Mouse (Mus musculus) E14TG2a.4 (cell line): Measurements from ENCODE around the gene Hist1h2ad.
"Not testable (repeated sequence)": the region's sequence is repeated elsewhere in the genome, so short reads cannot be mapped to it uniquely, and the experiment has no call there.

ENCODE experiments used
- H3K27me3 ChIP-seq: 2 replicates; pipeline ENCODE4 v1.6.1; 2014; ENCODE audit warnings: low read length, control low read depth; ENCODE audit not compliant: insufficient read depth
- H3K36me3 ChIP-seq: 2 replicates; pipeline ENCODE4 v1.6.1; 2014; ENCODE audit warnings: low read length, control low read depth; ENCODE audit not compliant: insufficient read depth
- H3K4me1 ChIP-seq: replicated peaks from 2 replicates; pipeline ENCODE4 v1.6.1; 2014; ENCODE audit warnings: low read depth, low read length, control low read depth
- H3K4me3 ChIP-seq: replicated peaks from 2 replicates; pipeline ENCODE4 v1.5.1; 2014; ENCODE audit warnings: mild to moderate bottlenecking, low read length
- H3K9me3 ChIP-seq: 2 replicates; pipeline ENCODE4 v1.6.1; 2014; ENCODE audit warnings: low read length, control low read depth
- CTCF ChIP-seq: conservative IDR thresholded peaks from 2 replicates; pipeline ENCODE4 v1.5.1; 2014; ENCODE audit warnings: low read length
- NANOG ChIP-seq: IDR thresholded peaks from 2 replicates; pipeline ENCODE4 v1.6.1; 2014; ENCODE audit warnings: borderline replicate concordance, low read length, mixed read lengths
- POU5F1 ChIP-seq: IDR thresholded peaks from 2 replicates; pipeline ENCODE4 v1.6.1; 2014; ENCODE audit warnings: low read length, borderline replicate concordance

The Hist1h2ad gene

DNA sequence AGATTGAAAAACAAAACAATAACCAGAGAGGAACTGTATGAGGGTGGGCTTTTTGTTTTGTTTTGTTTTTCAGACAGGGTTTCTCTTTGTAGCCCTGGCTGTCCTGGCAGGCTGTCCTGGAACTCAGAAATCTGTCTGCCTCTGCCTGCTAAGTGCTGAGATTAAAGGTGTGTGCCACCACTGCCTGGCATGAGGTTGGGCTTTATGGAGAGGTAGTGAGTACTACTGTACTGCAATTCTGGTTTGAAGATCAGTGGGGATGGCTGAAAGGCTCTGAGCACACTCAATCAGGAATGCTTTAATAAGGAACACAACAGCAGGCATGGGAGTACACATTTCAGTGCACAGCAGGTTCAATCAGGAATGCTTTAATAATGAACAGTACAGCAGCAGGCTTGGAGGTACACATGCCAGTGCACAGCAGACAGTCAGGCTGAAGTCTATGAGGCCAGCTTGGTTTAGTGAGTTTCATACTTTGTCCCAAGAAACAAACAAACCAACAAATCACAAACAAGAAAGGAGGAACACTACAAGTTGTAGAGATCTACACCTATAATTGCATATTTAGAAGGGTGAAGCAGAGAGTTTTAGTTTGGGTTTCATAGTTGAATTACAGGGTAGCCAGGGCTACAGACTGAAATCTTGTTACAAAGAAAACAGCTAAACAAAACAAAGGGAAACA is 9.3 kb downstream of the Hist1h2ad start:
- TF ChIP-seq NANOG: no peak
- Histone ChIP-seq H3K4me3 (peak overlapping the region; percentile 80; the same call in 1 of the 2 replicates), H3K9me3 (no peaks in the 10 kb centered on the region), H3K36me3 (no peaks in the 10 kb centered on the region), H3K4me1 (peaks cover 53% of the 10 kb centered on the region), H3K27me3 (no peaks in the 10 kb centered on the region)

DNA sequence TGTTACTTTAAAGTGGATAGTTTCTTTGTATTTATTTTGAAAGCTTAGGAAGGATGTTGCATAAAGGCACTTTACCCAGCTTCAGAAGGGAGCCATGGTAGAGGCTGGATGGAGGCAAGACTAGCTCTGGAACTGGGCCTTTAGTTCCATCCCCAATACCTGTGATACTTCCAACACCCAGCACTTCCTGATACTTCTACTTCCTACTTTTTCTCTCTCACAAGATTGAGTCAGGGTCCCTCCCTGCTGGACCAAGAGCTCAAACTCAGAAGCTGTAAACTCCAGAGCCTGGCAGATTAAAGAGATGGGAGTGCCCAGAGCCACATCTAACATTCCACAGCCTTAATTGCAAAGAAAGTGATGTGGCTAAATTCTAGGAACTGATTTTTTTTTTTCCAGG is 10.2 kb downstream of the Hist1h2ad start:
- TF ChIP-seq NANOG (no peak), POU5F1 (no peak), CTCF (no peak)
- no peaks in the 10 kb centered on the region for H3K9me3 ChIP-seq
- no peaks in the 10 kb centered on the region for H3K36me3 ChIP-seq
- H3K4me1 ChIP-seq: peaks cover 61% of the 10 kb centered on the region
- peak overlapping the region; percentile 70 for H3K4me3 ChIP-seq
- H3K27me3 ChIP-seq: no peaks in the 10 kb centered on the region

DNA sequence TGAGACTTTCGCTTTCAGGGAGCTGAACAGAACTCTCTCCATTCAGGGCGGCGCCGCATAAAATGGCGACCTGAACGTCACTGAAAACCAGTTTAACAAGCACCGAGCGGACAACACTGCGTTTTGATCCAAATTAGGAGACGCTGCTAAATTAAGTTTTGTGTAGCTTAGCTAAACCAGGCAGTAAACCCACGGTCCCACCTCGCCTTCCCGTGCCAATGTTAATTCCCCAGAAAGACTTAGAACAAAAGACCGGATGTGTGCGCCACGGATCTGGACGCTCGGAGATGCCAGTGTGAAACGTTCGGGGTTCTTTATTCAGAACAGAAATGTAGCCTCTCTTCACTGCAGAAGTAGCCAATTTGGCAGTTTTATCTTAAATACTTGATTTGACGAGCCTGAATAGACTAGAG is 10.9 kb downstream of the Hist1h2ad start:
- H3K9me3 ChIP-seq: no peaks in the 10 kb centered on the region
- TF ChIP-seq CTCF (no peak), NANOG (no peak), POU5F1 (no peak)
- peak overlapping the region; percentile 70 for H3K4me3 ChIP-seq
- H3K4me1 ChIP-seq: peaks cover 61% of the 10 kb centered on the region
- no peaks in the 10 kb centered on the region for H3K27me3 ChIP-seq
- H3K36me3 ChIP-seq: no peaks in the 10 kb centered on the region

DNA sequence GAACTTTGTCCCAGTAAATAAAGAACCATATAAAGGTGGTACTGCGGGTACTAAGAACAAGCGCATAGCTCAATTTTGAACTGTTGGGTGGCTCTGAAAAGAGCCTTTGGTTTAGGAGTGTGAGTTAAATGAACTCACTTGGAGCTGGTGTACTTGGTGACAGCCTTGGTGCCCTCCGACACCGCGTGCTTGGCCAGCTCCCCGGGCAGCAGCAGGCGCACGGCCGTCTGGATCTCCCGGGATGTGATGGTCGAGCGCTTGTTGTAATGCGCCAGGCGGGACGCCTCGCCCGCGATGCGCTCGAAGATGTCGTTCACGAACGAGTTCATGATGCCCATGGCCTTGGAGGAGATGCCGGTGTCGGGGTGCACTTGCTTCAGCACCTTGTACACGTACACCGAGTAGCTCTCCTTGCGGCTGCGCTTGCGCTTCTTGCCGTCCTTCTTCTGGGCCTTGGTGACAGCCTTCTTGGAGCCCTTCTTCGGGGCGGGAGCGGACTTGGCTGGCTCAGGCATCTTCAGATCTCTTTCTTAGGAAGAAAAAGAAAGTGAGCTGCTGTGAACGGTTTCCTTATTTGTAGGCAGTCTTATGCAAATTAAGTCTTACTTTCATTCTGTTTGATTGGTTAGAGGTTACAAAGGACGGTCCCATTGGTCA is 11.4 kb downstream of the Hist1h2ad start:
- not testable (repeated sequence) for H3K9me3 ChIP-seq, H3K36me3 ChIP-seq, H3K27me3 ChIP-seq
- Histone ChIP-seq H3K4me1 (peaks cover 57% of the 10 kb centered on the region), H3K4me3 (peak overlapping the region; percentile 70)

DNA sequence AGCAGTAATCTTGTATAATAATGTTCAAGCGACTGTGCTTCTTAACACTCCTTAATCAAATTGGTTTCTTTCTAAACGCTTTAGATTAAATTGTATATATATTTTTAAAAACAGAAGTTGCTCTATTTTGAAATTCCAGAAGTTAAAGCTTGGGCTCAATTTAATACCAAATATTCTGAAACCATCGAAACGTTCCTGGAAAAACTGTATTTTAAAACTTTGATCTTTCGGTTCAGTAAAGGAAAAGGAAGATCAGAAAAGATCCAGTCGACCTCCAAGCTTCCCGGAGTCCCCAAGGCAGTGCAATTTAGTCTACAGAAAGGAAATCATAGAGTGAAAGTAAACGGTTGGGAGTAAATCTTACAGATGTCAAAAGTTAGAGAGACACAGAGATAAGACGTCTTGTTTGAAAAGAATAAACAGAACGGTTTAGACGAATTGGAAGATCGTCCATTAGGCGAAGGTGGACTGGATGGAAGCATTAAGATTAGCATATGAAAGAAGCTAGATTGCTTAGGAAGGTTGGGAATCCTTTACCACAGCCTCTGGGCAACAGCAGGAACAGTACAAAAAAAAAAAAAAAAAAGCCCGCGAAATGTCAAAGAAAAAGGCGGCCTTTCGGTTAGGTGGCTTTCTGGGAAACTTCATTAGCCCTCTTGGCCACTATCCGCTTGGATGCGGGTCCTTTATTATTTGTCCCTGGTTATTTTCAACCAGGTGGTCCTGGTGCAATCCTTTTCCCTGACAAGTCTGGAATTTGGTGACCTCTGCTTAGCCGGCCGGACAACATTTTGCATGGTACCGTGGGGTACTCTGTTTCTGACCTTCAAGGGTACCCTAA is 12.1 kb downstream of the Hist1h2ad start:
- no peaks in the 10 kb centered on the region for H3K36me3 ChIP-seq
- peaks cover 56% of the 10 kb centered on the region for H3K4me1 ChIP-seq
- peaks cover 8% of the 10 kb centered on the region for H3K9me3 ChIP-seq
- H3K4me3 ChIP-seq: peak overlapping the region; percentile 63
- TF ChIP-seq NANOG: peak; percentile 71
- peak; percentile 42 for TF ChIP-seq POU5F1
- TF ChIP-seq CTCF: no peak
- H3K27me3 ChIP-seq: no peaks in the 10 kb centered on the region

DNA sequence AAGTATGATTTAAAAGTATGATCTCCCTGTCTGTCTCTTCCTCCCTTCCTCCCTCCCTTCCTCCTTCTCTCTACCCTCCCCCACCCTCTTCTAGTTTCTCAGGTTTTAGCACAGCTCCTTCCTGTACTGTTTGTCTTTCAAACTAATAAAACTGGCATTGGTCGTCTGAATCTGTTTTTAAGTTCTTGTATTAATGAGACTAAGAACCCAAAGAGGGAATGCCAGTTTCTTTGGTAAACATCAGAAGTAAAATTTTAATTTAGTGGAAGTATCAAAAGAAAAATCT is 12.7 kb downstream of the Hist1h2ad start:
- Histone ChIP-seq H3K27me3 (no peaks in the 10 kb centered on the region), H3K36me3 (no peaks in the 10 kb centered on the region), H3K4me1 (peaks cover 56% of the 10 kb centered on the region), H3K9me3 (peaks cover 14% of the 10 kb centered on the region), H3K4me3 (peak overlapping the region; percentile 63)
- TF ChIP-seq POU5F1 (no peak), NANOG (no peak), CTCF (no peak)

DNA sequence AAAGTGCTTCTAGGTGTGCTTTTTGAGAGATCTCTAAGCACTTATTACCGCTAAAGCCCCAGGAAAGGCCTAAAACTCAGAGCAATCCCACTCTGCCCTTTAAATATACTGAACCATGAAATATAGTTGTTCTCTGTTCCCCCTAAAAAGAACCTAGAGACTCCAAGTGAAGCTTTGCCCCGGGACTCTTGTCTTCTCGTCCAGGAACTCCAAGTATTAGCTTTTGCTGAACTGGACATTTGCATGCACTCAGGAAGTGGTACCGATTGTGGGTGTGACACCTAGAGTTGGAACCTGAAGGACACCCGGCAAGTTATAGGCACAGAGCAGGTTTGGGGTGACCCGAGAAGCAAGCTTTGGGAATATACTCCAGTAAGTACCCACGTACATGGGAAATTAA is 17.0 kb downstream of the Hist1h2ad start:
- no peaks in the 10 kb centered on the region for H3K27me3 ChIP-seq
- peaks cover 36% of the 10 kb centered on the region for H3K9me3 ChIP-seq
- H3K36me3 ChIP-seq: no peaks in the 10 kb centered on the region
- no peak overlapping the region for H3K4me3 ChIP-seq
- TF ChIP-seq POU5F1: no peak
- no peak for TF ChIP-seq CTCF
- no peak for TF ChIP-seq NANOG
- H3K4me1 ChIP-seq: peaks cover 59% of the 10 kb centered on the region

DNA sequence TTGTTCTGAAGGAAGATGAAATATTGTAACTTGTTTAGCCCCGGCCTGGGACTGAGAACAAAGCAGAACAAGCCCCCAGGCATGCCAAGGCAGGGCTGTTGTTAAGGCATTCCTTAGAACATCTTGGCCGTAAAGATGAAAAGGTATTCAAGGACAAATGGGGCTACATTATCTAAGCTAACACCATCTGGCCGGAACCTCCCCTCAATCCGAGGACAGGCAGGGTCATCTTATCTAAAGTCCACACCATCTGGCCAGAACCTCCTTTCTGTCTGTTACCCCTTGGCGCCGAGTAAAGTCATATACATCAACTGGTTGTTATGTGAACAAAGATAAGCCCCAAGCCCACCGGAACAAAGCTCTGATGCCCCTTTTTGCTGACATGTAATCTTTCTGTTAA is 17.7 kb downstream of the Hist1h2ad start:
- Histone ChIP-seq H3K9me3 (peaks cover 36% of the 10 kb centered on the region), H3K4me1 (peaks cover 61% of the 10 kb centered on the region)
- not testable (repeated sequence) for H3K4me3 ChIP-seq, H3K36me3 ChIP-seq, H3K27me3 ChIP-seq

DNA sequence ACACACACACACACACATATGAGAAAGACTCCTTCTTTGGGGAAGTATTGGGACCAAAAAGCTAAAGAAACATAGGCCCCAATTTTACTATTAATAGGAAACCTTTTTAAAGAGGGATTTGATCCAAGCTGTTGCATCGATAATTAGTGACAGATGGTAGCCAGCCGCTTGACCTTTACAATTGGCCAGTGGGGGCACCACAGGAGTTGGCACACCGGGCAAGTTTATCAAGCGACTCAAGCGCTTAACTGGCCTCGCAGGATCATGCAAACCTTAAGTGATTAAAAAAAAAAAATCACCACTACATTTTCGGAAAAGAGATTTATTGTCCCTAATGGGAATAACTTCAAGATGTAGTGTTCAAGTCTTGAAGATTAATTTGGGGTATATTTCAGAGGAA is 18.4 kb downstream of the Hist1h2ad start:
- Histone ChIP-seq H3K36me3 (no peaks in the 10 kb centered on the region), H3K27me3 (no peaks in the 10 kb centered on the region), H3K4me1 (peaks cover 61% of the 10 kb centered on the region), H3K4me3 (no peak overlapping the region), H3K9me3 (peaks cover 36% of the 10 kb centered on the region)
- TF ChIP-seq POU5F1: no peak
- TF ChIP-seq NANOG: no peak
- no peak for TF ChIP-seq CTCF
